Mouse (Mus musculus): ENCODE results near the gene Celf6. TPM values are rescaled to one million over a fixed set of nuclear protein-coding genes. Genes with fewer than 3 reads are reported as not detected.

Gene Celf6
- polyA plus RNA-seq, 1 experiment from 2014 or later = 0.16 TPM

GRCm38 (mm10) chr9:59539441-59540137, 38.1 kb upstream of the Celf6 start, which contains the start of the genes Hexa and Tmem202:
TSS of gene Hexa (plus strand) at chr9:59539540.
TSS of gene Tmem202 (minus strand) at chr9:59539847.
- TF ChIP-seq EP300 (IDR thresholded peaks at IDR 0.05) = no peak
- no peak for TF ChIP-seq CTCF (IDR thresholded peaks at IDR 0.05)
- H3K4me1 ChIP-seq (ENCODE audit: insufficient read depth, low read depth, low read length) = peaks cover 16% of the 10 kb centered on the region; the same call in 1 of the 2 replicates
- H3K9ac ChIP-seq (replicated peaks; ENCODE audit: low read depth) = peak within 1 kb of the TSS; percentile 64
- H3K4me2 ChIP-seq (replicated peaks; ENCODE audit: low read depth, low read length) = peak within 1 kb of the TSS; percentile 83
- H3K9me3 ChIP-seq (ENCODE audit: low read length) = no peaks in the 10 kb centered on the region
- peak within 1 kb of the TSS; percentile 64 for H3K4me3 ChIP-seq (ENCODE audit: low read depth, low read length)
- no peaks in the 10 kb centered on the region for H3K27me3 ChIP-seq (replicated peaks; ENCODE audit: insufficient read depth, low read length)
- no peaks in the 10 kb centered on the region for H3K36me3 ChIP-seq (ENCODE audit: insufficient read depth, low read length)
- DNase-seq (ENCODE audit: low spot score) (peak; percentile 92), ATAC-seq (peak; percentile 84)
- under 1% methylated on average over 55 of the region's 55 CpGs for WGBS
- peak within 1 kb of the TSS; percentile 43 for H3K27ac ChIP-seq (ENCODE audit: low read length)

DNA sequence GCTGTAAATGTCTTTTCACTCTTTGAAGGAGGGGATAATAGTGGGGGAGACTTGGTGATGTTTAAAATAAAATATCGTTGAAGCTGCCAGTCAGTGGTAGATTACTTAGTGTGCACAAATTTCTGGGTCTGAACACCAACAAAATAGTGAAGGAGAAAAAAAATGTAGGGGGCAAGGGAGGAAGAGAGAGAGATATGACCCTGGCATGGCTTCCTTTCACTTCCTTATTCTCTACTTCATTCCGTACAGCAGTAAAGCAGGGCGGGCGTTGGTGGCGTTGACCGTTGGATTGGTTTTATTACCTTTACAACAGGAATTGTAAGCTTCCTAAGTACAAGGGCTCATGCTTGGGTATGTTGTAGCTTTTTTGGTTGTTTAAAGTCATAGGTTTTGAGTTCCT, 36.1 kb upstream of the Celf6 start:
- ATAC-seq (no peak), DNase-seq (ENCODE audit: low spot score) (no peak)
- Histone ChIP-seq H3K9ac (replicated peaks; ENCODE audit: low read depth) (no peak overlapping the region), H3K4me2 (replicated peaks; ENCODE audit: low read depth, low read length) (no peak overlapping the region), H3K4me3 (ENCODE audit: low read depth, low read length) (no peak overlapping the region), H3K4me1 (ENCODE audit: insufficient read depth, low read depth, low read length) (peaks cover 16% of the 10 kb centered on the region; the same call in 1 of the 2 replicates), H3K36me3 (ENCODE audit: insufficient read depth, low read length) (no peaks in the 10 kb centered on the region), H3K27me3 (replicated peaks; ENCODE audit: insufficient read depth, low read length) (no peaks in the 10 kb centered on the region), H3K9me3 (ENCODE audit: low read length) (no peaks in the 10 kb centered on the region), H3K27ac (ENCODE audit: low read length) (no peak overlapping the region)
- 85% methylated on average over 6 of the region's 6 CpGs for WGBS
- TF ChIP-seq CTCF (IDR thresholded peaks at IDR 0.05) = no peak
- no peak for TF ChIP-seq EP300 (IDR thresholded peaks at IDR 0.05)

DNA sequence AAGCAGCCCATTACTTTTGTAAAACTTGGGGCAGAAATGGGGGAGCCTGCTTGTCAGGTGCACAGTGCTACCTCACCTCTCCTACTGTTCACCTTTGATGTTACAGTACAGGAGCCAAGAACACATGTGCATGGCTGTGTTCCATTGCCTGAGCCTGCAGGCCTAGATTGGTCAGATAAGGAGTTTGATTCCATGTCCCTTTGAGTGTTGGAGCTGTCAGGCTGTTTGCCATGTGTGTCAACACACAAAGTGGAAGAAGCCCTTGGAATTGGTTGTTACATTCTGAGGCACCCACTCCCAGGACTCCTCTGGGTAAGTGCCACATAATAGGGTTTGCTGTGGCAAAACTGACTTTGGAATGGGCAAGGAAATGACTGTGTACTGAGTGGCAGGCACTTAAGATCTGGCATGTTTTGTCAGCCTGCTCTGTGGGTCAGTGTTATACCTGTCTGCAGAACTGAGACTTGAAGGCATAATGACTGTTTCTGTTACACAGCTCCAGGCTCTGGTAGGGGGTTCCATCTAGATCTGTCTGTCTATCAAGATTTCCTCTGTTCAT, 34.9 kb upstream of the Celf6 start:
- Histone ChIP-seq H3K4me3 (ENCODE audit: low read depth, low read length) (no peak overlapping the region), H3K27ac (ENCODE audit: low read length) (no peak overlapping the region), H3K4me2 (replicated peaks; ENCODE audit: low read depth, low read length) (no peak overlapping the region), H3K9me3 (ENCODE audit: low read length) (no peaks in the 10 kb centered on the region), H3K4me1 (ENCODE audit: insufficient read depth, low read depth, low read length) (peaks cover 16% of the 10 kb centered on the region; the same call in 1 of the 2 replicates), H3K9ac (replicated peaks; ENCODE audit: low read depth) (no peak overlapping the region), H3K36me3 (ENCODE audit: insufficient read depth, low read length) (no peaks in the 10 kb centered on the region), H3K27me3 (replicated peaks; ENCODE audit: insufficient read depth, low read length) (no peaks in the 10 kb centered on the region)
- TF ChIP-seq CTCF (IDR thresholded peaks at IDR 0.05) (no peak), EP300 (IDR thresholded peaks at IDR 0.05) (no peak)
- peak; percentile 61 for ATAC-seq
- peak; percentile 66 for DNase-seq (ENCODE audit: low spot score)

DNA sequence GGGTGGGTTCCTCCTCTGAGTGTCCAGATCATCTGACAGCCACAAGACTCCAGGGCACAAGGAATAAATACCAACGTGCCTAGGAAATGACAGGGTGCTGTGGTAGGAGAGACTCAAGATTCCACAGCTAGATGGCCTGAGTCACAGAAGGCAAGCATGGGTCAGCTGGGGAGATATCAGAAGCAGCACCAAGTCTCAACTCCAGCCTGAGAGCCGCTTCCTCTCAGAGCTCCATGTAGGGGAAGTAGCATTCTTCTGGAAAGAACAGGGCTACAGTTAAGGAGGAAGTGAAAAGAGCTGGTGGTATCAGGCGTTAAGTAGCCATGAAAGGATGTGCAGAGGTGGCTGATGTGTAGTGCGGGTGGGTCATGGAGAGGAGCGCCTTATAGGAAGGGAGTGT, 33.0 kb upstream of the Celf6 start:
- Histone ChIP-seq H3K4me1 (ENCODE audit: insufficient read depth, low read depth, low read length) (peaks cover 11% of the 10 kb centered on the region; the same call in 1 of the 2 replicates), H3K27ac (ENCODE audit: low read length) (no peak overlapping the region), H3K27me3 (replicated peaks; ENCODE audit: insufficient read depth, low read length) (no peaks in the 10 kb centered on the region), H3K9ac (replicated peaks; ENCODE audit: low read depth) (no peak overlapping the region), H3K4me3 (ENCODE audit: low read depth, low read length) (no peak overlapping the region), H3K4me2 (replicated peaks; ENCODE audit: low read depth, low read length) (no peak overlapping the region), H3K36me3 (ENCODE audit: insufficient read depth, low read length) (no peaks in the 10 kb centered on the region), H3K9me3 (ENCODE audit: low read length) (no peaks in the 10 kb centered on the region)
- ATAC-seq = no peak
- WGBS = 75% methylated on average over 5 of the region's 5 CpGs
- no peak for TF ChIP-seq CTCF (IDR thresholded peaks at IDR 0.05)
- DNase-seq (ENCODE audit: low spot score) = peak; percentile 45

DNA sequence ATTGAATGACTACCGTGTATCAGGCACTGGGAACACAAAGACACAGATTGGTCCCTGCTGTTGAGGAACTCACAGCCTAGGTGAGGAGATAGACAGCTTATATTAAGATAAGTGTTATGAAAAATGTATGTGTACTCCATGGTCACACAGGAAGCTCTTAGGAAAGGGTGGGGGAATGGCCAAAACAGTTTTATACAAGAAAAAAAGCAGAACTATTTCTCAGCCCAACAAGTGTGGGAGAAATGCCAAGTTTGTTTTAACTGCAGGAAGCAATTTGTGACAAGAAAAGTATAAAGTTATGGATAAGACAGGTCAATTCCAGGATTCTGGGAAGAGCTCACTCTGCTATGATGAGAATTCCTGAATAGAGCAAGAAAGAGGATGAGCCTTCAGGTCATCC, 29.8 kb upstream of the Celf6 start:
- no peak overlapping the region for H3K4me3 ChIP-seq (ENCODE audit: low read depth, low read length)
- no peaks in the 10 kb centered on the region for H3K9me3 ChIP-seq (ENCODE audit: low read length)
- DNase-seq (ENCODE audit: low spot score) (no peak), ATAC-seq (no peak)
- H3K9ac ChIP-seq (replicated peaks; ENCODE audit: low read depth) = no peak overlapping the region
- TF ChIP-seq CTCF (IDR thresholded peaks at IDR 0.05) (no peak), EP300 (IDR thresholded peaks at IDR 0.05) (no peak)
- WGBS = 62% methylated on average over 1 of the region's 1 CpGs
- no peak overlapping the region for H3K4me2 ChIP-seq (replicated peaks; ENCODE audit: low read depth, low read length)
- H3K27ac ChIP-seq (ENCODE audit: low read length) = no peak overlapping the region
- no peaks in the 10 kb centered on the region for H3K36me3 ChIP-seq (ENCODE audit: insufficient read depth, low read length)
- no peaks in the 10 kb centered on the region for H3K27me3 ChIP-seq (replicated peaks; ENCODE audit: insufficient read depth, low read length)
- peaks cover 11% of the 10 kb centered on the region; the same call in 1 of the 2 replicates for H3K4me1 ChIP-seq (ENCODE audit: insufficient read depth, low read depth, low read length)

- H3K27ac ChIP-seq (ENCODE audit: low read length) = no peak overlapping the region
- no peak overlapping the region for H3K4me2 ChIP-seq (replicated peaks; ENCODE audit: low read depth, low read length)
- TF ChIP-seq CTCF (IDR thresholded peaks at IDR 0.05) (no peak), EP300 (IDR thresholded peaks at IDR 0.05) (no peak)
- no peak overlapping the region for H3K9ac ChIP-seq (replicated peaks; ENCODE audit: low read depth)
- no peak for DNase-seq (ENCODE audit: low spot score)
- H3K4me3 ChIP-seq (ENCODE audit: low read depth, low read length) = no peak overlapping the region
- no peaks in the 10 kb centered on the region for H3K9me3 ChIP-seq (ENCODE audit: low read length)
- ATAC-seq = no peak
- 53% methylated on average over 2 of the region's 2 CpGs for WGBS
- no peaks in the 10 kb centered on the region for H3K27me3 ChIP-seq (replicated peaks; ENCODE audit: insufficient read depth, low read length)
- H3K4me1 ChIP-seq (ENCODE audit: insufficient read depth, low read depth, low read length) = peaks cover 4% of the 10 kb centered on the region; the same call in 1 of the 2 replicates
- no peaks in the 10 kb centered on the region for H3K36me3 ChIP-seq (ENCODE audit: insufficient read depth, low read length)
Observed at GRCm38 (mm10) chr9:59548961-59549487, 28.7 kb upstream of the Celf6 start.

All from lung, postnatal 0 days (tissue).